In genomic region chr11:121143325-121144015, GRCm38 (mm10) we compare ENCODE assay signal across 21 mouse cellular contexts. TPM values are rescaled to one million over a fixed set of nuclear protein-coding genes. Genes with fewer than 3 reads are reported as not detected.
DNase-seq lines count a peak whose midpoint lies in the region; ATAC-seq lines count a peak whose summit lies in the region.
"Had no signal": no experiment of that assay in that cellular context is flagged by ENCODE, and none has a peak within 500 bp of the region (broad histone marks: within the 10 kb centered on the region; RNA-seq: fewer than 3 reads in every experiment).

No protein-coding gene starts in this region.

- WGBS in liver, embryonic 13.5 days (ENCODE audit: insufficient replicate concordance) = 61% methylated on average over 9 of the region's 9 CpGs
- WGBS in midbrain, embryonic 11.5 days = 79% methylated on average over 9 of the region's 9 CpGs

- H3K4me1 ChIP-seq in liver, embryonic 13.5 days (replicated peaks) = peaks cover 13% of the 10 kb centered on the region
- no peaks in the 10 kb centered on the region for H3K4me1 ChIP-seq in midbrain, embryonic 11.5 days (ENCODE audit: control insufficient read depth, insufficient read depth, low read length)
- H3K4me1 ChIP-seq: heart, embryonic 15.5 days; hindbrain, embryonic 13.5 days had no signal

- H3K36me3 ChIP-seq in liver, embryonic 13.5 days = no peaks in the 10 kb centered on the region
- H3K36me3 ChIP-seq in midbrain, embryonic 11.5 days (ENCODE audit: control insufficient read depth, insufficient read depth, low read length) = no peaks in the 10 kb centered on the region
- H3K36me3 ChIP-seq: heart, embryonic 15.5 days; hindbrain, embryonic 13.5 days had no signal

- DNase-seq in adrenal gland, adult 8-10 months = peak; percentile 17
- DNase-seq in adrenal gland, adult 18-20 months (ENCODE audit: low spot score in 2 of 2) = no peak
- peak; percentile 72 for DNase-seq in 3T3-L1 (ENCODE audit: low read depth, low spot score)
- DNase-seq in adrenal gland, postnatal 14 days = peak; percentile 16
- no peak for DNase-seq in liver, embryonic 13.5 days
- no peak for DNase-seq in spleen, postnatal 14 days (ENCODE audit: low spot score in 2 of 2)
- no peak for DNase-seq in midbrain, embryonic 11.5 days (ENCODE audit: low spot score, missing footprints)
- DNase-seq: B cell, adult 2 months; cerebellum, postnatal 25 days; heart, adult 11 months; kidney, adult 8-10 months; right cerebral cortex, postnatal 25 days; thymus, postnatal 36 days had no signal

- 0 out of 2 replicates have a peak overlapping the region, but pooled peaks have one; percentile 25 for H3K27ac ChIP-seq in liver, embryonic 13.5 days
- H3K27ac ChIP-seq in midbrain, embryonic 11.5 days (ENCODE audit: low read depth, low read length) = no peak overlapping the region
- H3K27ac ChIP-seq: heart, embryonic 15.5 days; hindbrain, embryonic 13.5 days; liver, embryonic 14.5 days had no signal

- ATAC-seq in liver, embryonic 13.5 days (ENCODE audit: low read depth) = 0 out of 2 replicates have a peak, but pooled peaks have one; percentile 32
- no peak for ATAC-seq in granulocyte monocyte progenitor cell, adult 5-6 weeks (replicated peaks; ENCODE audit: poor library complexity, severe bottlenecking)
- ATAC-seq in midbrain, embryonic 11.5 days (ENCODE audit: low FRiP score) = no peak

- H3K9ac ChIP-seq in liver, embryonic 13.5 days = no peak overlapping the region
- no peak overlapping the region for H3K9ac ChIP-seq in midbrain, embryonic 11.5 days (ENCODE audit: low read length)
- H3K9ac ChIP-seq: heart, embryonic 15.5 days; hindbrain, embryonic 13.5 days; liver, embryonic 14.5 days had no signal

- no peaks in the 10 kb centered on the region for H3K27me3 ChIP-seq in liver, embryonic 13.5 days
- H3K27me3 ChIP-seq in midbrain, embryonic 11.5 days (ENCODE audit: control insufficient read depth, insufficient read depth, low read length) = no peaks in the 10 kb centered on the region
- H3K27me3 ChIP-seq: hindbrain, embryonic 13.5 days had no signal

- no peak overlapping the region for H3K4me3 ChIP-seq in liver, embryonic 13.5 days (replicated peaks)
- no peak overlapping the region for H3K4me3 ChIP-seq in midbrain, embryonic 11.5 days (ENCODE audit: low read depth, low read length)
- H3K4me3 ChIP-seq: heart, embryonic 15.5 days; hindbrain, embryonic 13.5 days had no signal

- H3K9me3 ChIP-seq in liver, embryonic 13.5 days (replicated peaks) = no peaks in the 10 kb centered on the region
- no peaks in the 10 kb centered on the region for H3K9me3 ChIP-seq in midbrain, embryonic 11.5 days (ENCODE audit: control insufficient read depth, low read length)
- H3K9me3 ChIP-seq: heart, embryonic 15.5 days; hindbrain, embryonic 13.5 days had no signal

- H3K4me2 ChIP-seq in liver, embryonic 13.5 days = no peak overlapping the region
- no peak overlapping the region for H3K4me2 ChIP-seq in midbrain, embryonic 11.5 days
- H3K4me2 ChIP-seq: heart, embryonic 15.5 days; hindbrain, embryonic 13.5 days had no signal

RNA-seq across cellular contexts. Expression of gene Tex19.1, which starts 2.5 kb away (rescaled TPM):
- not detected for total RNA-seq in adrenal gland, adult 8-10 months (2022)
- not detected for total RNA-seq in adrenal gland, adult 18-20 months (2021)
- total RNA-seq in adrenal gland, postnatal 14 days (2021) = not detected in 2 replicates
- polyA plus RNA-seq in liver, embryonic 13.5 days (2015; fragmentation: Nextera tagmentation; extraction: Ambion mirVana) = 0.09 and 0.19 TPM in 2 replicates
- total RNA-seq in granulocyte monocyte progenitor cell, adult 5-6 weeks (2014; fragmentation: Nextera tagmentation) = not detected in 2 replicates
- not detected in 2 replicates for total RNA-seq in granulocyte monocyte progenitor cell, adult 5-6 weeks (2017)
- polyA plus RNA-seq in midbrain, embryonic 11.5 days (2014; fragmentation: Nextera tagmentation; extraction: Ambion mirVana) = 0.08 TPM in 1 of 2 replicates, not detected in the other
- total RNA-seq: layer of hippocampus, adult 18-20 months; neutrophil, adult 5-6 weeks had no signal
- polyA plus RNA-seq: embryonic facial prominence, embryonic 11.5 days; forebrain, embryonic 11.5 days; heart, embryonic 15.5 days; hindbrain, embryonic 13.5 days had no signal

RNA-seq across cellular contexts. Expression of gene Uts2r, which starts 16.6 kb away (rescaled TPM):
- not detected for total RNA-seq in adrenal gland, adult 8-10 months (2022)
- total RNA-seq in adrenal gland, adult 18-20 months (2021) = not detected
- total RNA-seq in adrenal gland, postnatal 14 days (2021) = not detected in 2 replicates
- polyA plus RNA-seq in liver, embryonic 13.5 days (2015; fragmentation: Nextera tagmentation; extraction: Ambion mirVana) = not detected in 2 replicates
- not detected in 2 replicates for total RNA-seq in granulocyte monocyte progenitor cell, adult 5-6 weeks (2014; fragmentation: Nextera tagmentation)
- not detected in 2 replicates for total RNA-seq in granulocyte monocyte progenitor cell, adult 5-6 weeks (2017)
- 0.12 TPM in 1 of 2 replicates, not detected in the other for polyA plus RNA-seq in midbrain, embryonic 11.5 days (2014; fragmentation: Nextera tagmentation; extraction: Ambion mirVana)
- total RNA-seq: neutrophil, adult 5-6 weeks had no signal
- polyA plus RNA-seq: embryonic facial prominence, embryonic 11.5 days; forebrain, embryonic 11.5 days; heart, embryonic 15.5 days; liver, embryonic 14.5 days had no signal

RNA-seq across cellular contexts. Expression of gene Tex19.2, which starts 25.0 kb away (rescaled TPM):
- total RNA-seq in adrenal gland, adult 8-10 months (2022) = not detected
- total RNA-seq in adrenal gland, adult 18-20 months (2021) = not detected
- total RNA-seq in adrenal gland, postnatal 14 days (2021) = not detected in 2 replicates
- 0.08 and 0.12 TPM in 2 replicates for polyA plus RNA-seq in liver, embryonic 13.5 days (2015; fragmentation: Nextera tagmentation; extraction: Ambion mirVana)
- not detected in 2 replicates for total RNA-seq in granulocyte monocyte progenitor cell, adult 5-6 weeks (2014; fragmentation: Nextera tagmentation)
- total RNA-seq in granulocyte monocyte progenitor cell, adult 5-6 weeks (2017) = not detected in 2 replicates
- polyA plus RNA-seq in midbrain, embryonic 11.5 days (2014; fragmentation: Nextera tagmentation; extraction: Ambion mirVana) = not detected in 2 replicates
- total RNA-seq: layer of hippocampus, adult 18-20 months; neutrophil, adult 5-6 weeks had no signal
- polyA plus RNA-seq: embryonic facial prominence, embryonic 11.5 days; forebrain, embryonic 11.5 days; heart, embryonic 15.5 days; hindbrain, embryonic 13.5 days had no signal

Comparison
In these comparisons a context has a peak if more than half of its experiments do, and no peak if none do; other contexts are left out.
1. DNase-seq: peak in adrenal gland, adult 8-10 months (single experiment), 3T3-L1 (single experiment) and adrenal gland, postnatal 14 days (single experiment); none in adrenal gland, adult 18-20 months (0 of 2), liver, embryonic 13.5 days (single experiment), spleen, postnatal 14 days (0 of 2) and midbrain, embryonic 11.5 days (single experiment).